Mouse (Mus musculus) heart, adult 2 months (tissue): ENCODE data around the gene Bpnt1.

Source experiments
- CTCF ChIP-seq: fragments of 200-600 bp; IDR thresholded peaks from 2 replicates; pipeline ENCODE4 v1.8.1; 2022; ENCODE audit warnings: antibody characterized with exemption, mild to moderate bottlenecking, moderate library complexity
- EP300 ChIP-seq: fragments of 200-500 bp; IDR thresholded peaks from 2 replicates; pipeline ENCODE4 v1.6.1; 2011; ENCODE audit warnings: low read depth, low read length, control low read depth; ENCODE audit not compliant: insufficient read depth
- POLR2A ChIP-seq: fragments of 200-500 bp; IDR thresholded peaks from 2 replicates; pipeline ENCODE4 v1.6.1; 2011; ENCODE audit warnings: mild to moderate bottlenecking, low read depth, low read length, control low read depth; ENCODE audit not compliant: insufficient read depth

DNA sequence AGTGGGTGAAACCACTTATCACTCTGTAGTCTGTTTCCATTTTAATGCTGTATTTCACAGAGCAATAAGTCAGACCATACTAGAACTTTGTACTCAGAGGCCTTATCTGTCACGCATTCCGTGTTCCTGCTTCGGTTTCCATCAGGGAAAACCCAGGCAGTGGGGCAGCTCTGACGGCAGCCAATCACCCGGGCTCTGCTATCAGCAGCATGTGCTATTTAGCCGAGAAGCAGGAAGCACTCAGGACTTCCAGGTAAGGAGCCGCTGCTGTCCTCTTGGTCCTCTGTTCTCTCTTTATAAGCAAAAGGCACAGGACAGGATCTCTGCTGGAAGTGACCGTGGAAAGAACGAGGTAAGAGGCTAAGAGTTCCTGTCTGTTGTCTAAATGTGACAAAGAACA lies 20.0 kb upstream of the Bpnt1 start:
- TF ChIP-seq CTCF (no peak), EP300 (no peak), POLR2A (no peak)
